Mouse (Mus musculus) kidney, postnatal 0 days (tissue): ENCODE results near the gene Gpatch3. TPM values are rescaled to one million over a fixed set of nuclear protein-coding genes. Genes with fewer than 3 reads are reported as not detected.

Experiments used
- ATAC-seq: fragments of 200-750 bp; cut with Nextera tagmentation; replicated peaks from 2 replicates; pipeline ENCODE4 v1.8.0; 2017; ENCODE audit warnings: low read depth, moderate number of reproducible peaks, moderate TSS enrichment, moderate library complexity; ENCODE audit not compliant: low FRiP score
- DNase-seq: peaks from one replicate; pipeline ENCODE4 v3.0.0-alpha.2; 2016; ENCODE audit warnings: low spot score
- H3K27ac ChIP-seq: fragments of 300-500 bp; sonication (generic); 2 replicates; pipeline ENCODE4 v1.5.1; 2014; ENCODE audit warnings: mild to moderate bottlenecking
- H3K27me3 ChIP-seq: fragments of 300-500 bp; sonication (generic); 2 replicates; pipeline ENCODE4 v1.6.1; 2014; ENCODE audit warnings: low read length, mixed read lengths; ENCODE audit not compliant: insufficient read depth
- H3K36me3 ChIP-seq: fragments of 300-500 bp; sonication (generic); 2 replicates; pipeline ENCODE4 v1.6.1; 2014; ENCODE audit warnings: low read length, mixed read lengths; ENCODE audit not compliant: insufficient read depth
- H3K4me1 ChIP-seq: fragments of 300-500 bp; sonication (generic); replicated peaks from 2 replicates; pipeline ENCODE4 v1.6.1; 2014; ENCODE audit warnings: antibody characterized with exemption, low read length, mixed read lengths; ENCODE audit not compliant: insufficient read depth
- H3K4me2 ChIP-seq: fragments of 300-500 bp; sonication (generic); 2 replicates; pipeline ENCODE4 v1.6.1; 2014; ENCODE audit warnings: mild to moderate bottlenecking, low read length, moderate library complexity, mixed read lengths
- H3K4me3 ChIP-seq: fragments of 300-500 bp; sonication (generic); replicated peaks from 2 replicates; pipeline ENCODE4 v1.5.1; 2014; ENCODE audit warnings: low read depth, low read length
- H3K9ac ChIP-seq: fragments of 300-500 bp; sonication (generic); 2 replicates; pipeline ENCODE4 v1.6.1; 2014; ENCODE audit warnings: low read depth, low read length
- H3K9me3 ChIP-seq: fragments of 300-500 bp; sonication (generic); replicated peaks from 2 replicates; pipeline ENCODE4 v1.6.1; 2016; ENCODE audit warnings: low read length, inconsistent platforms, mixed read lengths
- CTCF ChIP-seq: IDR thresholded peaks from 2 replicates; pipeline ENCODE4 v1.5.1; 2016; ENCODE audit warnings: antibody characterized with exemption, low read depth, mild to moderate bottlenecking, moderate library complexity
- WGBS: fragments of 180-500 bp; shearing (Covaris S2); extraction: QIAGEN DNeasy Blood & Tissue Kit; methylation state at CpG from one replicate; pipeline ENCODE4 v1.1.7; 2014; 5-methylcytosine and 5-hydroxymethylcytosine counted together
- polyA plus RNA-seq: library from polyadenylated mRNA; unstranded; fragments of >200 nt; fragmentation: Nextera tagmentation; extraction: Ambion mirVana; gene quantifications from 2 replicates; pipeline ENCODE4 v1.2.1, GENCODE M21; 2015

The Gpatch3 gene
- polyA plus RNA-seq, 1 experiment from 2014 or later: 8.2 TPM

- Histone ChIP-seq H3K9me3 (no peaks in the 10 kb centered on the region), H3K27me3 (no peaks in the 10 kb centered on the region), H3K4me3 (peak overlapping the region; percentile 74), H3K9ac (peak overlapping the region; percentile 77), H3K36me3 (peaks cover 38% of the 10 kb centered on the region), H3K4me1 (peaks cover 12% of the 10 kb centered on the region), H3K4me2 (peak overlapping the region; percentile 99), H3K27ac (peak overlapping the region; percentile 85)
- DNase-seq (no peak), ATAC-seq (peak; percentile 65; the same call in 1 of the 2 replicates)
- WGBS: 62% methylated on average over 6 of the region's 6 CpGs
- TF ChIP-seq CTCF: no peak
Measured at GRCm38 (mm10) chr4:133583690-133584058, 9.1 kb downstream of the Gpatch3 start.

- peak within 1 kb of the TSS; percentile 99 for H3K4me2 ChIP-seq
- H3K9me3 ChIP-seq: no peaks in the 10 kb centered on the region
- peak within 1 kb of the TSS; percentile 77 for H3K9ac ChIP-seq
- ATAC-seq: peak; percentile 89
- H3K4me3 ChIP-seq: peak within 1 kb of the TSS; percentile 74
- H3K36me3 ChIP-seq: peaks cover 37% of the 10 kb centered on the region
- H3K27ac ChIP-seq: peak within 1 kb of the TSS; percentile 85
- peaks cover 12% of the 10 kb centered on the region for H3K4me1 ChIP-seq
- TF ChIP-seq CTCF: no peak
- no peaks in the 10 kb centered on the region for H3K27me3 ChIP-seq
- DNase-seq: peak; percentile 93
- WGBS: 2% methylated on average over 65 of the region's 65 CpGs
Measured at GRCm38 (mm10) chr4:133584059-133584951, 9.8 kb downstream of the Gpatch3 start, which contains the start of gene Gpn2. Gene Gpn2, plus strand, starts transcription at chr4:133584362.

GRCm38 (mm10) chr4:133592570-133592969, 18.0 kb downstream of the Gpatch3 start:
- no peak overlapping the region for H3K4me3 ChIP-seq
- H3K4me1 ChIP-seq: no peaks in the 10 kb centered on the region
- DNase-seq (peak; percentile 84), ATAC-seq (no peak; the same call in 1 of the 2 replicates)
- H3K9me3 ChIP-seq: no peaks in the 10 kb centered on the region
- peak; percentile 97 for TF ChIP-seq CTCF
- 30% methylated on average over 7 of the region's 7 CpGs for WGBS
- no peak overlapping the region for H3K9ac ChIP-seq
- no peak overlapping the region for H3K27ac ChIP-seq
- H3K27me3 ChIP-seq: no peaks in the 10 kb centered on the region
- no peak overlapping the region for H3K4me2 ChIP-seq
- peaks cover 39% of the 10 kb centered on the region for H3K36me3 ChIP-seq

- peaks cover 13% of the 10 kb centered on the region; the same call in 1 of the 2 replicates for H3K36me3 ChIP-seq
- H3K27me3 ChIP-seq: peaks cover 6% of the 10 kb centered on the region; the same call in 1 of the 2 replicates
- WGBS: 80% methylated on average over 7 of the region's 7 CpGs
- H3K4me2 ChIP-seq: no peak overlapping the region
- no peak for DNase-seq
- H3K9me3 ChIP-seq: no peaks in the 10 kb centered on the region
- H3K4me1 ChIP-seq: 0 out of 2 replicates have a peak, but pooled peaks cover 3% of the 10 kb centered on the region
- no peak overlapping the region for H3K27ac ChIP-seq
- ATAC-seq: no peak
- TF ChIP-seq CTCF: no peak
- no peak overlapping the region for H3K4me3 ChIP-seq
- no peak overlapping the region for H3K9ac ChIP-seq
Measured at GRCm38 (mm10) chr4:133595538-133595937, 21.0 kb downstream of the Gpatch3 start.

GRCm38 (mm10) chr4:133596084-133596483, 21.5 kb downstream of the Gpatch3 start:
- H3K27me3 ChIP-seq: peaks cover 6% of the 10 kb centered on the region; the same call in 1 of the 2 replicates
- DNase-seq (no peak), ATAC-seq (no peak)
- no peak overlapping the region for H3K4me2 ChIP-seq
- H3K4me3 ChIP-seq: no peak overlapping the region
- no peak for TF ChIP-seq CTCF
- H3K27ac ChIP-seq: no peak overlapping the region
- H3K36me3 ChIP-seq: peaks cover 7% of the 10 kb centered on the region; the same call in 1 of the 2 replicates
- H3K9me3 ChIP-seq: no peaks in the 10 kb centered on the region
- no peak overlapping the region for H3K9ac ChIP-seq
- H3K4me1 ChIP-seq: 0 out of 2 replicates have a peak, but pooled peaks cover 3% of the 10 kb centered on the region
- 81% methylated on average over 6 of the region's 6 CpGs for WGBS

GRCm38 (mm10) chr4:133598616-133599015, 24.1 kb downstream of the Gpatch3 start:
- no peak for ATAC-seq
- peaks cover 6% of the 10 kb centered on the region; the same call in 1 of the 2 replicates for H3K27me3 ChIP-seq
- H3K4me2 ChIP-seq: no peak overlapping the region
- H3K4me1 ChIP-seq: 0 out of 2 replicates have a peak, but pooled peaks cover 7% of the 10 kb centered on the region
- WGBS: 22% methylated on average over 4 of the region's 4 CpGs
- H3K4me3 ChIP-seq: no peak overlapping the region
- peak; percentile 21 for DNase-seq
- H3K9me3 ChIP-seq: no peaks in the 10 kb centered on the region
- H3K9ac ChIP-seq: no peak overlapping the region
- no peak for TF ChIP-seq CTCF
- 0 out of 2 replicates have a peak, but pooled peaks cover under 1% of the 10 kb centered on the region for H3K36me3 ChIP-seq
- peak overlapping the region; percentile 1 for H3K27ac ChIP-seq
